Mouse (Mus musculus) lung, embryonic 14.5 days (tissue): ENCODE data around the gene Cdc7. TPM values are rescaled to one million over a fixed set of nuclear protein-coding genes. Genes with fewer than 3 reads are reported as not detected.

Experiments used
- ATAC-seq: fragments of 200-750 bp; cut with Nextera tagmentation; 2 replicates; pipeline ENCODE4 v1.8.0; 2017; ENCODE audit warnings: mild to moderate bottlenecking, moderate TSS enrichment, moderate library complexity; ENCODE audit not compliant: insufficient read depth
- DNase-seq: peaks from one replicate; pipeline ENCODE4 v3.0.0-alpha.2; 2015
- H3K27ac ChIP-seq: fragments of 300-500 bp; sonication (generic); 2 replicates; pipeline ENCODE4 v1.5.1; 2014; ENCODE audit warnings: low read depth, mild to moderate bottlenecking, moderate library complexity
- H3K27me3 ChIP-seq: fragments of 300-500 bp; sonication (generic); 2 replicates; pipeline ENCODE4 v1.6.1; 2014; ENCODE audit warnings: low read length, control low read depth; ENCODE audit not compliant: insufficient read depth
- H3K36me3 ChIP-seq: fragments of 300-500 bp; sonication (generic); 2 replicates; pipeline ENCODE4 v1.6.1; 2014; ENCODE audit warnings: control low read depth; ENCODE audit not compliant: insufficient read depth
- H3K4me1 ChIP-seq: fragments of 300-500 bp; sonication (generic); 2 replicates; pipeline ENCODE4 v1.6.1; 2014; ENCODE audit warnings: antibody characterized with exemption, control low read depth; ENCODE audit not compliant: insufficient read depth
- H3K4me2 ChIP-seq: fragments of 300-500 bp; sonication (generic); 2 replicates; pipeline ENCODE4 v1.6.1; 2014; ENCODE audit warnings: mild to moderate bottlenecking
- H3K4me3 ChIP-seq: fragments of 300-500 bp; sonication (generic); 2 replicates; pipeline ENCODE4 v1.5.1; 2014; ENCODE audit warnings: low read depth, low read length
- H3K9ac ChIP-seq: fragments of 300-500 bp; sonication (generic); 2 replicates; pipeline ENCODE4 v1.6.1; 2014
- H3K9me3 ChIP-seq: fragments of 300-500 bp; sonication (generic); 2 replicates; pipeline ENCODE4 v1.6.1; 2016; ENCODE audit warnings: low read depth, low read length, control low read depth
- CTCF ChIP-seq: IDR thresholded peaks from 2 replicates; pipeline ENCODE4 v1.5.1; 2016; ENCODE audit warnings: antibody characterized with exemption, low read depth
- WGBS: fragments of 180-500 bp; shearing (Covaris S2); extraction: QIAGEN DNeasy Blood & Tissue Kit; methylation state at CpG from one replicate; pipeline ENCODE4 v1.1.7; 2014; 5-methylcytosine and 5-hydroxymethylcytosine counted together
- polyA plus RNA-seq: library from polyadenylated mRNA; unstranded; fragments of >200 nt; fragmentation: Nextera tagmentation; extraction: Ambion mirVana; gene quantifications from 2 replicates; pipeline ENCODE4 v1.2.1, GENCODE M21; 2014

The Cdc7 gene
- polyA plus RNA-seq, 1 experiment from 2014 or later, result 56.6 TPM

DNA sequence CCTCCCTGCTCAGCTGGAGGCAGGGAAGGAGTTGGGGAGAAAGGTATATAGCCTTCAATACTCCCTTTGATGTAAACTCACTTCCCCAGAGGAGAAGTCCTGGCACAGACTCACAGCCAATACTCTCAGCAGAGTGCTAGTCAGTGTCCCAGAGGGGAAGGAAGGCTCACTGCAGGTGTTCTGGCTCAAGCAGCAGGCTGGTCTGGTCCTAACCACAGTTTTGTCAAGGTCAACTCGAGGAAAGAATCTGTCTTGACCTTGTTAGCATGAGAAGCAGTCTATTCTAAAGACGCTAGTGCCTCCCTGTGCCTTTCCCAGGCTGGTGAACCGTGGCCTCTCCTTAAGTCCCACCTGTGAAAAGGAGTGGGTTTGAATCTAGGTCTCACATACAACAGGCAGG is 30.6 kb downstream of the Cdc7 start:
- 31% methylated on average over 3 of the region's 3 CpGs for WGBS
- no peak overlapping the region for H3K4me2 ChIP-seq
- no peaks in the 10 kb centered on the region for H3K9me3 ChIP-seq
- DNase-seq (no peak), ATAC-seq (no peak)
- peaks cover 19% of the 10 kb centered on the region for H3K4me1 ChIP-seq
- no peak overlapping the region for H3K27ac ChIP-seq
- H3K27me3 ChIP-seq, result no peaks in the 10 kb centered on the region
- H3K36me3 ChIP-seq, result no peaks in the 10 kb centered on the region
- H3K9ac ChIP-seq, result no peak overlapping the region
- no peak for TF ChIP-seq CTCF
- H3K4me3 ChIP-seq, result no peak overlapping the region

DNA sequence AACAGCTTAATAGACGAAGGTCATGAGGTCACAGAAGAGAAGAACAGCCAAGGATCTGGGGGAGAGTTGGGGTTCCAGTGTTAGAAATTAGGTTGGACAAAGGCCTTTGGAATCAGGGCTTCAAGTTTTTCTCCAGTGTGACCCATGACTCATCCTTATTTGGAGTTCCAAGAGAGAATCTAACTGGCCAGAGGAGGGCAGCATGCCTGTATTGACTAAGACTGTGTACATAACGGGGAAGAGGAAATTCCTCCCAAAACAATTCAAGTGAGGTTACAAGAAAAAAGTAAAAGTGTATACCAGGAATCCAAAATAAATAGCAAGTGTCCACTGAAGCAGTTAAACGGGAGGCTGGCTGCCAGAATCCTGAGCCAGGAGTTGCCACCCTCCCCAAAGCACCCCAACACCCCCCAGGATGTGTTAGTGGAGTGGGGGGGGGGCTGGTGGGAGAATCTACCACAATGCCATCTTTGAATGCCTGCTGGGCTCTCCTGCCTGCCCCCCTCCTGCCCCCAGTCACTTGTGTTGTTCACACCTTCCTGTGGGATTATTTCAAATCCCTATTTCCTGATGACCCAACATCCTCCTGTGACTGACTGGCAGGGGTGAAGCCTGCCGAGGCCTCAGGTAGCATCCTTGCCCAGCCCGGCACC is 31.9 kb downstream of the Cdc7 start:
- no peaks in the 10 kb centered on the region for H3K9me3 ChIP-seq
- ATAC-seq (peak; percentile 79; the same call in 1 of the 2 replicates), DNase-seq (peak; percentile 93)
- H3K9ac ChIP-seq, result no peak overlapping the region
- no peak overlapping the region for H3K4me3 ChIP-seq
- no peak overlapping the region for H3K27ac ChIP-seq
- peak; percentile 79 for TF ChIP-seq CTCF
- H3K4me2 ChIP-seq, result no peak overlapping the region
- 31% methylated on average over 5 of the region's 5 CpGs for WGBS
- H3K27me3 ChIP-seq, result no peaks in the 10 kb centered on the region
- H3K36me3 ChIP-seq, result no peaks in the 10 kb centered on the region
- peaks cover 10% of the 10 kb centered on the region for H3K4me1 ChIP-seq

DNA sequence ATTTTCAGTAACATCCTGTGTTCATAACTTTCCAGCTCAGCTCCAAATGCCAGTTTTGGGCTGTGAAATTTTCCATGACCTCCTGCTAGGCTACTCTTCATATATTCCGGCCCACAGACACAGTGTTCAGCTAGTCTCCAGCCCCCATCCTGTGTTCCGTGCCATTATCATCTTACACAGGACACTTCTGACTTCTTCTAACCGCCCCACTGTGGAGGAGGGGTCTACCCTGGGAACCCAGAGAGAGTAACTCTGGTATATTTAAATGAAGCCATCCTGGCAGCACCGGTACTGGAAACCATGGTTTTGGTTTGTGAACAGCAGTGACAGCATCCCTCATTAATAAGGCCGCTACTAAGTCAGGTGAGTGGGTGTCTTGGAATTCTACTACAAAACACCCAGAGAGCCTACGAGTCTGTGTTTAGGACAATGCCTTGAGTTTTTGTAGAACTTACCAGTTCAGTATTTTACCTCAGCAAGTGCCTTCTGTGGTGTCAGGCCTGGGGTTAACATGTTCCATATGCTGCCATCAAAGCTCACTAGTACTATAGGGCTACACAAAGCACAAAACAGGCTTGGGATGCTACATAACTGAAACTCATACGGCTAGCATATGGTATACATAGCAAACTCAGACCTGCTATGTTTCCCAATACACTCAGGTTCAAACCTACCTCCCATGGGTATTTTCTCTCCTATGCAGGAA is 32.6 kb downstream of the Cdc7 start:
- Histone ChIP-seq H3K4me1 (peaks cover 6% of the 10 kb centered on the region; the same call in 1 of the 2 replicates), H3K27me3 (no peaks in the 10 kb centered on the region), H3K4me3 (no peak overlapping the region), H3K4me2 (no peak overlapping the region), H3K27ac (no peak overlapping the region), H3K36me3 (no peaks in the 10 kb centered on the region), H3K9ac (no peak overlapping the region), H3K9me3 (no peaks in the 10 kb centered on the region)
- no peak for ATAC-seq
- WGBS, result 57% methylated on average over 7 of the region's 7 CpGs
- no peak for TF ChIP-seq CTCF
- no peak for DNase-seq

DNA sequence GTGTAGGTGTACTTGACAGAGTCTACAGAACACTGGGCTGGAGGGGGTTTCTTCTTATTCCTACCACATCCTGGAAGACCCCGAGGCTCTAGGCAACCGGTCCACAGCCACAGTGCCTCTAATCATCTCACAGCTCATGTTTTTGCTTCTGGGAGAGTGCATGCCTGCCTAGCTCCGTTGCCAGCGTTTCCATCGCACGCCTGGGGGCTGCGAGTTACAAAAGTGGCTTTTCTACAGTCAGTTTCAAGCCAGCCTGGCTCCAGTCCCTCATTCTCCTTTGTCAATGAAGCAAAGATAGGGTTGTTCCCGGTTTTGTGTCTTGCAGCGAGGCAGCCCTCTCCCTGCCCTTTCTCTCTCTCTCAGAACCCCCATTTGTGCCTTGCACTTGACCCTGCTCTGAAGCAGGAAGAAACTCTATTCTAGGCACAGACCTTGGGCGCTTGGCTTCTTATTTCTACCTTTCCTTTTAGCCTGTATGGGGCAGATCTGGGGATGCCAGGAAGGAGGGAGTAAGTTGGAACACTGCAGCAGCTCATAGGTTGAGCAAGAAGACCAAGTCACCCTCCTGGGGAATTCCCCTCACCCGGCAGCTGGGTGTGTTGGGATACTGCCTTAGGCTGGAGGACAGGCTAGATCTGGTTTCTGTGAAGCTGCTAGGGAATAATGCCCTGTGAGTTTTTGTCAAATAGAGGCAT is 37.4 kb downstream of the Cdc7 start:
- H3K4me3 ChIP-seq, result no peak overlapping the region
- peak; percentile 43 for DNase-seq
- no peaks in the 10 kb centered on the region for H3K27me3 ChIP-seq
- 33% methylated on average over 11 of the region's 11 CpGs for WGBS
- no peaks in the 10 kb centered on the region for H3K9me3 ChIP-seq
- no peaks in the 10 kb centered on the region for H3K36me3 ChIP-seq
- H3K4me2 ChIP-seq, result no peak overlapping the region
- TF ChIP-seq CTCF, result no peak
- H3K27ac ChIP-seq, result no peak overlapping the region
- ATAC-seq, result peak; percentile 68; the same call in 1 of the 2 replicates
- no peak overlapping the region for H3K9ac ChIP-seq
- peaks cover 4% of the 10 kb centered on the region; the same call in 1 of the 2 replicates for H3K4me1 ChIP-seq

DNA sequence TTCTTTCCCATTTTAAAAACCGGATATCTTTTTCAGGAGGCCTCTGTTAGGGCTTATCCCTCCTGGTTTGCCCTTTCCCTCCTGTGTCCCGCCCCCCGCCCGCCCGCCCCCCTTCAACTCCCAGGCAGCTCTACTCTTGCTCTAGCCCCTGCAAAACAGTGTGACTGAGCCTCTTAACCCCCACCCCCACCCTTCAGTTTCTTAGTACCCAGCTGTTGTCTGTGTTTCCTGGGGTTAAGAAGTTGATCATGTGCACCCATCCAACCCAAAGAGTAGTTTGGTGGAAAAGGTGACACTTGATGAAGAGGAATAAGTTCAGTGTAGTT is 37.9 kb downstream of the Cdc7 start:
- no peak for TF ChIP-seq CTCF
- Histone ChIP-seq H3K4me2 (no peak overlapping the region), H3K4me1 (peaks cover 4% of the 10 kb centered on the region; the same call in 1 of the 2 replicates), H3K9ac (no peak overlapping the region), H3K4me3 (no peak overlapping the region), H3K36me3 (no peaks in the 10 kb centered on the region), H3K27ac (no peak overlapping the region), H3K27me3 (no peaks in the 10 kb centered on the region), H3K9me3 (no peaks in the 10 kb centered on the region)
- peak; percentile 21; the same call in 1 of the 2 replicates for ATAC-seq
- no peak for DNase-seq
- WGBS, result 23% methylated on average over 5 of the region's 5 CpGs

DNA sequence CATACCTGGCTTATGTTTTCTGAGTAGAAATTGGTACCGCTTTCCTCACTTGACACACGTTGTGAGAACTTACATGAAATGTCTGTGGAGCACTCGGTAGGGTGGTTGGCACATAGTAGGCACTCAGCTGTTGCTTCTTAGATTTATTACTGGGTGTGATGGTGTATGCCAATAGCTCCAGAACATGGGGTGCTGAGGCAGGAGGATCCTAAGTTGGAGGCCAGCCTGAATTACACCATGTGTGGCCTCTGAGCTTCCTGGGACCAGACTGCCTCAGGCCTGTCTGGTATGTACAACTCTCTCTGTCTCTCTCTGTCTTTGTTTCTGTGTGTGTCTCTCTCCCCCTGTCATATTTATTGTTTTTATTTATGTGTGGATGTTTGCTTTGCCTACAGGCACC is 45.6 kb downstream of the Cdc7 start:
- Histone ChIP-seq H3K9ac (no peak overlapping the region), H3K27ac (no peak overlapping the region), H3K4me2 (no peak overlapping the region), H3K4me3 (no peak overlapping the region), H3K36me3 (no peaks in the 10 kb centered on the region), H3K4me1 (peaks cover 22% of the 10 kb centered on the region), H3K27me3 (no peaks in the 10 kb centered on the region), H3K9me3 (no peaks in the 10 kb centered on the region)
- WGBS, result 94% methylated on average over 3 of the region's 3 CpGs
- no peak for ATAC-seq
- TF ChIP-seq CTCF, result no peak
- no peak for DNase-seq

DNA sequence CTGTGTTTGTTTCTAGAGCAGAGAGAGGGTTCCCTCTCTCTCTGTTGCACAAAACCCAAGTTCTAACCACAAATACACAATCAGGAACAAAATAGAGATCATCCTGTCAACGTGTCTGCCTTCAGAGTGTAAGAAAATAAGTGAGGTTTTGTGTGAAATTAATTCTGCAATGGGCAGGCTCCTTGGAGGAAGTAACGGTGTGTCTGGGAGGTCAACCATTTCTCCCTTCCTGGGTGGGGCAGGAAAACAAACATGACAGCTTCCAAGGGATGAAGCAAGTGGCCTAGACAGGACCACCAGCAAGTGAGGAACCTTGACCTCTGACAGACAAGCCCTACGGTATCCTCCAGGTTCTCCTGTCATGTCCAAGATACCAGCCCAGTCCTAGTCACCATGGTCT is 46.2 kb downstream of the Cdc7 start:
- DNase-seq, result no peak

More for the DNA sequence above, 46.2 kb downstream of the Cdc7 start:
- 70% methylated on average over 3 of the region's 3 CpGs for WGBS
- no peaks in the 10 kb centered on the region for H3K27me3 ChIP-seq
- no peaks in the 10 kb centered on the region for H3K36me3 ChIP-seq
- ATAC-seq, result no peak
- H3K9ac ChIP-seq, result no peak overlapping the region
- no peak overlapping the region for H3K4me3 ChIP-seq
- H3K27ac ChIP-seq, result no peak overlapping the region
- H3K4me1 ChIP-seq, result peaks cover 28% of the 10 kb centered on the region
- TF ChIP-seq CTCF, result no peak
- no peak overlapping the region for H3K4me2 ChIP-seq
- no peaks in the 10 kb centered on the region for H3K9me3 ChIP-seq
